ENCODE assay signal across 13 mouse cellular contexts in genomic region chr19:42182673-42183072, GRCm38 (mm10). TPM values are rescaled to one million over a fixed set of nuclear protein-coding genes. Genes with fewer than 3 reads are reported as not detected.
DNase-seq lines count a peak whose midpoint lies in the region; ATAC-seq and TF ChIP-seq lines count a peak whose summit lies in the region.
"Had no signal": no experiment of that assay in that cellular context is flagged by ENCODE, and none has a peak within 500 bp of the region (broad histone marks: within the 10 kb centered on the region; RNA-seq: fewer than 3 reads in every experiment).

No protein-coding gene starts in this region.

- TF ChIP-seq CTCF in layer of hippocampus, adult 2 months (conservative IDR thresholded peaks at IDR 0.05) = peak; percentile 80
- peak; percentile 19 for TF ChIP-seq CTCF in C2C12 (IDR thresholded peaks at IDR 0.05; ENCODE audit: control insufficient read depth, insufficient read depth, insufficient read length)

- no peak overlapping the region for H3K4me3 ChIP-seq in layer of hippocampus, adult 2 months
- no peak overlapping the region for H3K4me3 ChIP-seq in C2C12 (ENCODE audit: insufficient read depth, poor library complexity, severe bottlenecking)
- H3K4me3 ChIP-seq: embryonic facial prominence, embryonic 15.5 days; liver, embryonic 13.5 days; myocyte had no signal

- peak; percentile 58 to 63 for DNase-seq in cerebellum, postnatal 10 days
- no peak for DNase-seq in cerebellum, adult 9-11 months
- DNase-seq in layer of hippocampus, adult 2 months (ENCODE audit: low spot score in 2 of 2) = no peak
- DNase-seq in layer of hippocampus, postnatal 14 days (ENCODE audit: low spot score in 2 of 2) = no peak
- no peak for DNase-seq in kidney, postnatal 14 days
- no peak for DNase-seq in cerebellum, adult 11 months
- DNase-seq: adrenal gland, adult 8-10 months; liver, embryonic 13.5 days had no signal

- H3K79me3 ChIP-seq in C2C12 (ENCODE audit: low read depth) = no peaks in the 10 kb centered on the region

- no peaks in the 10 kb centered on the region for H3K27me3 ChIP-seq in C2C12 (ENCODE audit: control insufficient read depth, insufficient read depth, insufficient read length)
- H3K27me3 ChIP-seq: embryonic facial prominence, embryonic 15.5 days; liver, embryonic 13.5 days had no signal

- H3K79me2 ChIP-seq in C2C12 (ENCODE audit: control insufficient read depth, insufficient read depth) = no peaks in the 10 kb centered on the region

- peak; percentile 48; the same call in 1 of the 2 replicates for ATAC-seq in erythroblast, adult 5-6 weeks (replicated peaks; ENCODE audit: low FRiP score, poor library complexity, severe bottlenecking)

- H3ac ChIP-seq in C2C12 (ENCODE audit: control insufficient read depth, insufficient read length, low read depth) = no peak overlapping the region

- peaks cover 25% of the 10 kb centered on the region for H3K36me3 ChIP-seq in C2C12 (ENCODE audit: control insufficient read depth, insufficient read depth)

- H3K27ac ChIP-seq in layer of hippocampus, adult 2 months = no peak overlapping the region
- H3K27ac ChIP-seq: embryonic facial prominence, embryonic 15.5 days; liver, embryonic 13.5 days had no signal

TF ChIP-seq in C2C12, 6 proteins besides CTCF, POLR2A, EP300 and RAD21:
- TF ChIP-seq CEBPB (IDR thresholded peaks at IDR 0.05; ENCODE audit: low read depth) (no peak), MYOG (IDR thresholded peaks at IDR 0.05; ENCODE audit: control insufficient read depth, extremely low read depth, insufficient read length) (no peak), FOSL1 (IDR thresholded peaks at IDR 0.05; ENCODE audit: insufficient read depth, low read length, poor library complexity, severe bottlenecking) (no peak), MYOD1 (IDR thresholded peaks at IDR 0.05; ENCODE audit: control insufficient read depth, insufficient read length, low read depth) (no peak), MAX (IDR thresholded peaks at IDR 0.05) (no peak), USF1 (IDR thresholded peaks at IDR 0.05; ENCODE audit: low read depth) (no peak)

RNA-seq across cellular contexts. Expression of gene Zfyve27, which starts 18.9 kb away (rescaled TPM):
- 100 to 1,000 TPM in 1 of 2 experiments, 10 to 100 TPM in 1; 91.7 to 101 TPM for total RNA-seq in layer of hippocampus, adult 2 months (2021)
- total RNA-seq in layer of hippocampus, postnatal 14 days (2021) = 10 to 100 TPM; 95.0 to 99.2 TPM
- 11.3 TPM for polyA plus RNA-seq in C2C12 (2012; fragmentation: generic; extraction: Trizol)
- 3.8 and 8.1 TPM in 2 replicates for total RNA-seq in erythroblast, adult 5-6 weeks (2015; ENCODE audit: low replicate concordance)
- total RNA-seq in erythroblast, adult 5-6 weeks (2017; ENCODE audit: low replicate concordance) = 12.0 and 22.6 TPM in 2 replicates

RNA-seq across cellular contexts. Expression of gene Sfrp5, which starts 19.4 kb away (rescaled TPM):
- under 1 TPM; 0.25 to 0.26 TPM for total RNA-seq in layer of hippocampus, adult 2 months (2021)
- 1 to 10 TPM in 1 of 2 experiments, under 1 TPM in 1; 0.26 to 1.7 TPM for total RNA-seq in layer of hippocampus, postnatal 14 days (2021)
- not detected for polyA plus RNA-seq in C2C12 (2012; fragmentation: generic; extraction: Trizol)
- not detected in 2 replicates for total RNA-seq in erythroblast, adult 5-6 weeks (2015; ENCODE audit: low replicate concordance)
- total RNA-seq in erythroblast, adult 5-6 weeks (2017; ENCODE audit: low replicate concordance) = not detected in 2 replicates
- total RNA-seq: granulocyte monocyte progenitor cell, adult 5-6 weeks had no signal

RNA-seq across cellular contexts. Expression of gene Marveld1, which starts 35.5 kb away (rescaled TPM):
- 1 to 10 TPM; 7.0 to 8.3 TPM for total RNA-seq in layer of hippocampus, adult 2 months (2021)
- 1 to 10 TPM; 9.2 TPM for total RNA-seq in layer of hippocampus, postnatal 14 days (2021)
- polyA plus RNA-seq in C2C12 (2012; fragmentation: generic; extraction: Trizol) = 33.0 TPM
- 3.8 and 5.9 TPM in 2 replicates for total RNA-seq in erythroblast, adult 5-6 weeks (2015; ENCODE audit: low replicate concordance)
- total RNA-seq in erythroblast, adult 5-6 weeks (2017; ENCODE audit: low replicate concordance) = 3.2 and 5.3 TPM in 2 replicates

RNA-seq across cellular contexts. Expression of gene Avpi1, which starts 53.8 kb away (rescaled TPM):
- 10 to 100 TPM; 18.0 to 20.7 TPM for total RNA-seq in layer of hippocampus, adult 2 months (2021)
- 10 to 100 TPM; 18.6 to 19.2 TPM for total RNA-seq in layer of hippocampus, postnatal 14 days (2021)
- 92.7 TPM for polyA plus RNA-seq in C2C12 (2012; fragmentation: generic; extraction: Trizol)
- 5.2 TPM in 1 of 2 replicates, not detected in the other for total RNA-seq in erythroblast, adult 5-6 weeks (2015; ENCODE audit: low replicate concordance)
- total RNA-seq in erythroblast, adult 5-6 weeks (2017; ENCODE audit: low replicate concordance) = 0.34 TPM in 1 of 2 replicates, not detected in the other

Comparison
In these comparisons a context has a peak if more than half of its experiments do, and no peak if none do; other contexts are left out.
1. DNase-seq: peak in cerebellum, postnatal 10 days (2 of 2); none in cerebellum, adult 9-11 months (single experiment), layer of hippocampus, adult 2 months (0 of 2), layer of hippocampus, postnatal 14 days (0 of 2), kidney, postnatal 14 days (single experiment) and cerebellum, adult 11 months (single experiment).